Mouse (Mus musculus) hindbrain, postnatal 0 days (tissue): ENCODE data around the gene Tmed9. TPM values are rescaled to one million over a fixed set of nuclear protein-coding genes. Genes with fewer than 3 reads are reported as not detected.

Experiments
- ATAC-seq: fragments of 200-750 bp; cut with Nextera tagmentation; 2 replicates; pipeline ENCODE4 v1.8.0; 2017; ENCODE audit warnings: mild to moderate bottlenecking, moderate TSS enrichment, moderate library complexity
- DNase-seq: peaks from one replicate; pipeline ENCODE4 v3.0.0-alpha.2; 2015; ENCODE audit warnings: low spot score
- H3K27ac ChIP-seq: fragments of 300-500 bp; sonication (generic); 2 replicates; pipeline ENCODE4 v1.5.1; 2014; ENCODE audit warnings: mild to moderate bottlenecking
- H3K27me3 ChIP-seq: fragments of 300-500 bp; sonication (generic); 2 replicates; pipeline ENCODE4 v1.6.1; 2014; ENCODE audit warnings: low read length, mixed read lengths; ENCODE audit not compliant: insufficient read depth
- H3K36me3 ChIP-seq: fragments of 300-500 bp; sonication (generic); 2 replicates; pipeline ENCODE4 v1.6.1; 2014; ENCODE audit warnings: low read length, mixed read lengths; ENCODE audit not compliant: insufficient read depth
- H3K4me1 ChIP-seq: fragments of 300-500 bp; sonication (generic); 2 replicates; pipeline ENCODE4 v1.6.1; 2014; ENCODE audit warnings: antibody characterized with exemption, low read length, mixed read lengths; ENCODE audit not compliant: insufficient read depth
- H3K4me2 ChIP-seq: fragments of 300-500 bp; sonication (generic); 2 replicates; pipeline ENCODE4 v1.6.1; 2014; ENCODE audit warnings: low read depth, mild to moderate bottlenecking, low read length, moderate library complexity, mixed read lengths
- H3K4me3 ChIP-seq: fragments of 300-500 bp; sonication (generic); 2 replicates; pipeline ENCODE4 v1.5.1; 2014; ENCODE audit warnings: low read length
- H3K9ac ChIP-seq: fragments of 300-500 bp; sonication (generic); replicated peaks from 2 replicates; pipeline ENCODE4 v1.6.1; 2014; ENCODE audit warnings: mild to moderate bottlenecking, low read length, moderate library complexity, mixed read lengths
- H3K9me3 ChIP-seq: fragments of 300-500 bp; sonication (generic); 2 replicates; pipeline ENCODE4 v1.6.1; 2016; ENCODE audit warnings: low read length, mixed read lengths
- CTCF ChIP-seq: IDR thresholded peaks from 2 replicates; pipeline ENCODE4 v1.5.1; 2016; ENCODE audit warnings: antibody characterized with exemption, control low read depth, low read depth
- WGBS: fragments of 180-500 bp; shearing (Covaris S2); extraction: QIAGEN DNeasy Blood & Tissue Kit; methylation state at CpG from one replicate; pipeline ENCODE4 v1.1.7; 2014; 5-methylcytosine and 5-hydroxymethylcytosine counted together
- polyA plus RNA-seq: library from polyadenylated mRNA; unstranded; fragments of >200 nt; fragmentation: Nextera tagmentation; extraction: Ambion mirVana; gene quantifications from 2 replicates; pipeline ENCODE4 v1.2.1, GENCODE M21; 2015
- total RNA-seq: library from RNA; depleted of rRNA; stranded (reverse); fragments of >200 nt; gene quantifications from 2 replicates; pipeline ENCODE4 v1.2.3, GENCODE M21; 2014; rRNA removed

Gene Tmed9
- total RNA-seq (59.3 and 66.7 TPM in 2 replicates), polyA plus RNA-seq (105 and 117 TPM in 2 replicates)

GRCm38 (mm10) chr13:55573432-55573831 is at the start of gene Tmed9:
Tmed9 (plus strand) TSS chr13:55573732.
- H3K36me3 ChIP-seq = no peaks in the 10 kb centered on the region
- no peak within 1 kb of the TSS for H3K9ac ChIP-seq
- no peaks in the 10 kb centered on the region for H3K9me3 ChIP-seq
- H3K4me1 ChIP-seq = peaks cover 9% of the 10 kb centered on the region
- no peaks in the 10 kb centered on the region for H3K27me3 ChIP-seq
- H3K27ac ChIP-seq = no peak within 1 kb of the TSS
- H3K4me3 ChIP-seq = no peak within 1 kb of the TSS
- ATAC-seq = no peak
- DNase-seq = no peak
- H3K4me2 ChIP-seq = no peak within 1 kb of the TSS
- TF ChIP-seq CTCF = no peak
- WGBS = 100% methylated on average over 2 of the region's 2 CpGs

GRCm38 (mm10) chr13:55523951-55524600 is 49.5 kb upstream of the Tmed9 start:
- H3K4me1 ChIP-seq = no peaks in the 10 kb centered on the region
- H3K4me2 ChIP-seq = no peak overlapping the region
- no peak for TF ChIP-seq CTCF
- H3K36me3 ChIP-seq = no peaks in the 10 kb centered on the region
- WGBS = 93% methylated on average over 23 of the region's 23 CpGs
- H3K9me3 ChIP-seq = no peaks in the 10 kb centered on the region
- ATAC-seq (no peak), DNase-seq (no peak)
- no peak overlapping the region for H3K27ac ChIP-seq
- H3K4me3 ChIP-seq = no peak overlapping the region
- no peaks in the 10 kb centered on the region for H3K27me3 ChIP-seq
- H3K9ac ChIP-seq = no peak overlapping the region

DNA sequence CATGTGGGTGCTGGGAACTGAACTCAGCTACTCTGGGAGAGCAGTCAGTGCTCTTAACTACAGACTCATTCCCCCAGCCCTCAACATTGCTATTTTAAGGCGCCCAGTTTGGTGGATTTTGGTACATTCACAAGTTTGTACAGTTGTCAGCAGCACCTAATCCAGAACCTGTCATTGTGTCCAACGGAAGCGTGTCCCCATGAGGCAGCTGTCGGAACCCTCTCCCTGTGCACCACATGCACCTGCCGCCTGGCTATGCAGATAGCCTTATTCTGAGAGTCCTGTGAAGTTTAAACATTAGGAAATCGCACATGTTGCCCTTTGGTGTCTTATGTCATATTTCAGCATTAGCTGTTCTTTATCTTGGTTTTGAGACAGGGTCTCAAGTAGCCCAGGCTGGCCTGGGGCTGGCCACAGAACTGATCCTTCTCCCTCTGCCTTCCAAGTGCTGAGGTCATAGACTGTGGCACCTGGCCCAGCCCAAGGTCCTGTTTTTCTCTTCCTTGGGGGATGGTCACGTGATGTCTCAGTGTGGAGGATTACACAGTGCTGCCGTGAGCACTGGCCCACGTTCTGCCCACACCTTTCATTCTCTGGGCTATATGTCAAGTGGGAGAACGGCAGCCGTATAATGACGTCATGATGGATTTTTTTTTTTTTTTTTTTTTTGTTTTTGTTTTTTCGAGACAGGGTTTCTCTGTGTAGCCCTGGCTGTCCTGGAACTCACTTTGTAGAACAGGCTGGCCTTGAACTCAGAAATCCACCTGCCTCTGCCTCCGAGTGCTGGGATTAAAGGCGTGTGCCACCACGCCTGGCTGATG is 47.6 kb upstream of the Tmed9 start:
- Histone ChIP-seq H3K4me2 (no peak overlapping the region), H3K4me3 (no peak overlapping the region), H3K4me1 (no peaks in the 10 kb centered on the region), H3K36me3 (peaks cover 12% of the 10 kb centered on the region), H3K9ac (no peak overlapping the region), H3K27me3 (no peaks in the 10 kb centered on the region), H3K27ac (no peak overlapping the region), H3K9me3 (no peaks in the 10 kb centered on the region)
- DNase-seq (no peak), ATAC-seq (no peak)
- no peak for TF ChIP-seq CTCF
- WGBS = 82% methylated on average over 16 of the region's 16 CpGs

DNA sequence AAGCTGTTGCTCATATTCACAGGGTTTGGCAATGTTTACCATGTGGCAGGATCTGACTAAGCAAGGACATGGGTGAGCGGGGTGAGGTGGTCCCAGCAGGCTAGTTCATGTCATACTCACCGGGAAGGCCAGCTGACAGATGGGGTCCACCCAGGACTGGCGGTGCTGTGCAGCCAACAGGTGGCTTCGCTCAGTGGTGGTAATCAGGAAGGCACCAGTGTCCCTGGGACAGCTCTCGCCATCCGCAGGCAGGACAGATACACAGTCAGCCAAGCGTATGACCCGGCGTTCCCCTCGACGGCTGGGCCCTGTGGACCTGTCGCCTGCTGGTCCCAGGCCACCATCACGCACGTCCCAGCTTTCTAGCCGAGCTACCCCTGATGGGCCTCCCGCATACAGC is 46.3 kb upstream of the Tmed9 start:
- Histone ChIP-seq H3K4me1 (no peaks in the 10 kb centered on the region), H3K4me3 (no peak overlapping the region), H3K27ac (no peak overlapping the region), H3K9ac (no peak overlapping the region), H3K27me3 (no peaks in the 10 kb centered on the region), H3K9me3 (no peaks in the 10 kb centered on the region), H3K4me2 (no peak overlapping the region), H3K36me3 (peaks cover 22% of the 10 kb centered on the region)
- 67% methylated on average over 16 of the region's 16 CpGs for WGBS
- TF ChIP-seq CTCF = no peak
- DNase-seq = no peak
- no peak for ATAC-seq

DNA sequence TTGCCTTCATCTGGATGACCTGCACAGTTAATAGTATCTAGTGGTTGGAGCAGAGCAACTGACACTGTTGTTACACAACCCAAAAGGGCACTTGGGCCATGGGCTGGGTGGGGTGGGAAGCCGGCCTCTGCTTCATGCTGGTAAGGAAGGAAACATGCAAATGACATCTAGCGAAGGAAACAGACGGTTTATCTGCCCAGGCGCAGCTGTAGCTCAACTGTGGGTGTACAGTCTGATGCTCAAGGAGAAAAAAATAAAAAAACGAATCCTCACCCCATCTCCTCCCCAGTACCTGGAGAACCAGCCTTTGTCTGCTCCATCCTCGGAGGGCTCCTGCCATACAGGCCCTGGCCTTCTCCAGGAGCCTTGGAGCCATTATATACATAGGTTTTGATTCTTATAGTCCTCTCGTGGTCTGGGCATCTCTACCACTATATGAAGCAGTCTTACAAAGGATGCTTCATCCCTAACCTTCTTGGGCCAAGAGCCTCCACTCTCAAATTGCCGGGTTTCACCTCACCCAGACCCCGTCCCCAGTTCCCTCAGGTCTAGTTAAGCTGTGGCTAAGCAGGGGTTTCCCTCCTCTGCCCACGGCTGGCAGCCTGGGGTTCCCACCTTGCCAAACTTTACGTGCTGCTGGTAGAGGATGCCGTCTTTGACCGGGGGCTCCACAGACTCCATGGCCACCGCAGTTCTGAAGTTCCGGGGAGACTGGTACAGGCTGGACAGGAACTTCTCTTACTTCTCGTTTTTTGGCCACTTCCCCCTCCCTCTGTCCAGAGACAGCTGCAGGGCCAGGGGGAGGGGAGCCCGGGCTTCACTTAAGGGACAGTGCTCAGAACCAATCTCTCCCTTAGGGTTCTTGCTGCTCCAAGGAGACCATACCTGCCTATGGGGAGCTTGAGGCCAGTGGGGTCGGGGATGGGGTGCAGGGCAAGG is 45.4 kb upstream of the Tmed9 start:
- DNase-seq = no peak
- no peaks in the 10 kb centered on the region for H3K27me3 ChIP-seq
- no peak overlapping the region for H3K4me3 ChIP-seq
- no peak overlapping the region for H3K27ac ChIP-seq
- H3K4me2 ChIP-seq = no peak overlapping the region
- TF ChIP-seq CTCF = no peak
- H3K36me3 ChIP-seq = peaks cover 29% of the 10 kb centered on the region
- WGBS = 81% methylated on average over 18 of the region's 18 CpGs
- H3K9ac ChIP-seq = no peak overlapping the region
- no peaks in the 10 kb centered on the region for H3K9me3 ChIP-seq
- no peak for ATAC-seq
- H3K4me1 ChIP-seq = no peaks in the 10 kb centered on the region

GRCm38 (mm10) chr13:55529198-55529915 is 44.2 kb upstream of the Tmed9 start, which contains the start of gene Dok3:
Dok3 (minus strand) TSS chr13:55529296.
- DNase-seq (no peak), ATAC-seq (no peak)
- Histone ChIP-seq H3K4me3 (no peak within 1 kb of the TSS), H3K9ac (no peak within 1 kb of the TSS), H3K9me3 (no peaks in the 10 kb centered on the region), H3K36me3 (peaks cover 41% of the 10 kb centered on the region), H3K4me2 (no peak within 1 kb of the TSS), H3K27me3 (no peaks in the 10 kb centered on the region), H3K27ac (no peak within 1 kb of the TSS), H3K4me1 (no peaks in the 10 kb centered on the region)
- no peak for TF ChIP-seq CTCF
- WGBS = 82% methylated on average over 8 of the region's 8 CpGs
